Mouse (Mus musculus): Measurements from ENCODE around the gene Tbc1d8b.
"Not testable (repeated sequence)": the region's sequence is repeated elsewhere in the genome, so short reads cannot be mapped to it uniquely, and the experiment has no call there.

The Tbc1d8b gene

GRCm38 (mm10) chrX:139684775-139685695 is at the start of gene Tbc1d8b:
Gene Tbc1d8b, plus strand, starts transcription at chrX:139684996.
- peak; percentile 82 for DNase-seq (ENCODE audit: extremely low read depth, insufficient read length, low spot score)

- DNase-seq (ENCODE audit: extremely low read depth, insufficient read length, low spot score) = no peak
These were observed 45.1 kb upstream of the Tbc1d8b start for GRCm38 (mm10) chrX:139639744-139640143.

- DNase-seq (ENCODE audit: extremely low read depth, insufficient read length, low spot score) = no peak
These were observed 44.4 kb upstream of the Tbc1d8b start for GRCm38 (mm10) chrX:139640418-139640817.

GRCm38 (mm10) chrX:139652226-139652625 is 32.6 kb upstream of the Tbc1d8b start:
- no peak for DNase-seq (ENCODE audit: extremely low read depth, insufficient read length, low spot score)

- DNase-seq (ENCODE audit: extremely low read depth, insufficient read length, low spot score) = no peak
These were observed 31.5 kb upstream of the Tbc1d8b start for GRCm38 (mm10) chrX:139653292-139653691.

- no peak for DNase-seq (ENCODE audit: extremely low read depth, insufficient read length, low spot score)
These were observed 30.3 kb upstream of the Tbc1d8b start for GRCm38 (mm10) chrX:139654350-139655063.

GRCm38 (mm10) chrX:139662111-139662510 is 22.7 kb upstream of the Tbc1d8b start:
- DNase-seq (ENCODE audit: extremely low read depth, insufficient read length, low spot score) = no peak

- DNase-seq (ENCODE audit: extremely low read depth, insufficient read length, low spot score) = no peak
These were observed 19.0 kb upstream of the Tbc1d8b start for GRCm38 (mm10) chrX:139665829-139666228.

- no peak for DNase-seq (ENCODE audit: extremely low read depth, insufficient read length, low spot score)
These were observed 404 bp upstream of the Tbc1d8b start for GRCm38 (mm10) chrX:139684410-139684774.

- no peak for DNase-seq (ENCODE audit: extremely low read depth, insufficient read length, low spot score)
These were observed 29.6 kb downstream of the Tbc1d8b start, which contains the start of gene Gm15013 for GRCm38 (mm10) chrX:139714381-139714780. Gene Gm15013, minus strand, starts transcription at chrX:139714481.

- DNase-seq (ENCODE audit: extremely low read depth, insufficient read length, low spot score) = no peak
These were observed 37.6 kb downstream of the Tbc1d8b start for GRCm38 (mm10) chrX:139722350-139722749.

GRCm38 (mm10) chrX:139730541-139730940 is 45.7 kb downstream of the Tbc1d8b start:
- DNase-seq (ENCODE audit: extremely low read depth, insufficient read length, low spot score) = no peak

GRCm38 (mm10) chrX:139737066-139737465 is 52.3 kb downstream of the Tbc1d8b start:
- DNase-seq (ENCODE audit: extremely low read depth, insufficient read length, low spot score) = no peak

GRCm38 (mm10) chrX:139751855-139752254 is 67.1 kb downstream of the Tbc1d8b start:
- DNase-seq (ENCODE audit: extremely low read depth, insufficient read length, low spot score) = no peak

- not testable (repeated sequence) for DNase-seq (ENCODE audit: extremely low read depth, insufficient read length, low spot score)
These were observed 73.8 kb downstream of the Tbc1d8b start for GRCm38 (mm10) chrX:139758634-139759033.

- DNase-seq (ENCODE audit: extremely low read depth, insufficient read length, low spot score) = no peak
These were observed 77.8 kb downstream of the Tbc1d8b start for GRCm38 (mm10) chrX:139762546-139762945.

- DNase-seq (ENCODE audit: extremely low read depth, insufficient read length, low spot score) = no peak
These were observed 85.3 kb downstream of the Tbc1d8b start for GRCm38 (mm10) chrX:139769975-139770637.

GRCm38 (mm10) chrX:139774309-139775083 is 89.7 kb downstream of the Tbc1d8b start:
- no peak for DNase-seq (ENCODE audit: extremely low read depth, insufficient read length, low spot score)

GRCm38 (mm10) chrX:139775084-139775612 is 90.4 kb downstream of the Tbc1d8b start:
- peak; percentile 69 for DNase-seq (ENCODE audit: extremely low read depth, insufficient read length, low spot score)

- DNase-seq (ENCODE audit: extremely low read depth, insufficient read length, low spot score) = no peak
These were observed 92.6 kb downstream of the Tbc1d8b start for GRCm38 (mm10) chrX:139777357-139777756.
